Mouse (Mus musculus) liver, postnatal 0 days (tissue): ENCODE measurements around the gene Kcnt1.

Source experiments
- CTCF ChIP-seq: sonication (generic); IDR thresholded peaks from 2 replicates; pipeline ENCODE4 v1.5.1; 2016; ENCODE audit warnings: antibody characterized with exemption, low read depth
- EP300 ChIP-seq: IDR thresholded peaks from 2 replicates; pipeline ENCODE4 v1.6.1; 2016; ENCODE audit warnings: antibody characterized with exemption, low read depth, mild to moderate bottlenecking

DNA sequence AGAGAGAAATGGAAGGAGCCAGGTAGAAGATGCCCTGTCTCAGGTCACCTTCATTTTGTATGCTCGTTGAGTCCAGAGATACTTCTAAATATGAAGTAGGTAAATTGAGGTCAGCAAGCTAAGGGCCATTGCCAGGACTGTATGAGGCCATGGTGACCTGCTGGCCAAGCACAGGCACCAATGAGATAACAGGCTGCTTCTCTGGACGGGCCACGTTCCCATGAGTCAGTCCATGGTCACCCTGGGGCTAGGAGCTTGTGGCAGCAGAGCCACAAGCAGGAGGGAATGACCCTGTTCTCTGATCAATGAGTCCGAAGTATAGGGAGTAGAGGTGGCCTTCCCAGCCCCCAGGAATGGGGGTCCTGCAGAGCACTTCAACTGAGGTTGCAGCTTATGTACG lies 51.3 kb downstream of the Kcnt1 start:
- TF ChIP-seq CTCF (no peak), EP300 (no peak)
